Mouse (Mus musculus): ENCODE data around the gene Tnrc6b.

GRCm38 (mm10) chr15:80801597-80801996 is 90.5 kb downstream of the Tnrc6b start:
- TF ChIP-seq CTCF (IDR thresholded peaks at IDR 0.05; ENCODE audit: control insufficient read depth, insufficient read depth, insufficient read length) (no peak), USF1 (IDR thresholded peaks at IDR 0.05; ENCODE audit: low read depth) (no peak)
